Mouse (Mus musculus): ENCODE data around the gene Slc25a36.

DNA sequence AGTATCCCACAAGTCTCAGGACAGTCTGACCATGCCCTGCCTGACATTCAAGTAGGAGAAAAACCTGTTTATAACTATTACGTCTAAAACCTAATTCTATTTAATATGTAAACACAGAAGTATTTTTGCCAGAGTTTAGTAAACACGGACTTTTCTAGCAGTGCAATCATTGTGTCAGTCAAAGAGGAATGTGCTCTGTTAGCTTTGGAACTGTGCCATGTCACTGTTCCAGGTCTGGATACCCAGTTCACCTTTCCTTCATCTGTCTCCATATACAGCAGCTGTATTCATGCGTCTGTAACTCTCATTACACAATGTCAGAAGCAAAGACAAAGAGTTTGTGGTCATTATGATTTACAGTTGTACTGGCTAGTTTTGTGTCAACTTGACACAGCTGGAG lies 45.0 kb upstream of the Slc25a36 start:
- no peak for TF ChIP-seq GATA1 (IDR thresholded peaks at IDR 0.05; ENCODE audit: low read length)
- no peak for TF ChIP-seq TAL1 (IDR thresholded peaks at IDR 0.05; ENCODE audit: low read length)
